Comparison of ENCODE assay signal across 9 mouse cellular contexts in the genomic region with DNA sequence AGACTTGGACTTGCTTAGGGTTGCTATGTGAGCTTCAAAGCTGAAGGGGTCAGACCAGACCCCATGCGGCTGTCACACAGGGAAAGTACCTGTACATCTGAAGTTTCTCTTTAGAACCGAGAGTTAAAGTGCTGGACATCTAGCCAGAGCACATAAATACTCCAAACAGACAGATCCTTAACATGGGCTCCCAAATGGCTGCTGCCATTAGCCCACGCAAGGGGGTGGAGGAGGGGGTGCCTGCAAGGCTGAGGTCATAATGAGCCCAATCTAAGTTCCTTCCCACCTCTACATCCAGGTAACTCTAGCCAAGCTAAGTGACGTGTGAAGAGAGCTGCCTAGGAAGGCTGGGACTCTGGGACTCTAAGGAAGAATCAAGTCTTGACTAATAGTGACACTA. TPM values are rescaled to one million over a fixed set of nuclear protein-coding genes. Genes with fewer than 3 reads are reported as not detected.
DNase-seq lines count a peak whose midpoint lies in the region; ATAC-seq and TF ChIP-seq lines count a peak whose summit lies in the region.
"Had no signal": no experiment of that assay in that cellular context is flagged by ENCODE, and none has a peak within 500 bp of the region (broad histone marks: within the 10 kb centered on the region; RNA-seq: fewer than 3 reads in every experiment).

A gene (plus strand): TSS at position 301 of the 400 bp plus-strand sequence.

- no peak for DNase-seq in gastrocnemius, adult 2 months
- no peak for DNase-seq in gastrocnemius, postnatal 36 days
- no peak for DNase-seq in spleen, adult 2 months (ENCODE audit: low read depth in 1 of 2, low spot score in 2 of 2)
- DNase-seq in spleen, postnatal 4 days (ENCODE audit: low spot score in 2 of 2), result no peak
- no peak for DNase-seq in T-cell, adult 2 months (ENCODE audit: low spot score)
- DNase-seq in adipocyte (ENCODE audit: low spot score), result no peak
- DNase-seq in c-Kit-positive CD71-positive TER-119-positive erythroid progenitor cells, embryonic 14.5 days (ENCODE audit: low spot score), result no peak

- no peaks in the 10 kb centered on the region for H3K9me3 ChIP-seq in liver, embryonic 12.5 days (replicated peaks)

- H3K4me1 ChIP-seq in spleen, adult 2 months (ENCODE audit: control insufficient read depth, insufficient read depth, insufficient read length), result peaks cover 14% of the 10 kb centered on the region; the same call in 1 of the 2 replicates
- H3K4me1 ChIP-seq in liver, embryonic 12.5 days, result peaks cover 28% of the 10 kb centered on the region

- peak within 1 kb of the TSS; percentile 74 for H3K4me3 ChIP-seq in gastrocnemius, adult 2 months
- peak within 1 kb of the TSS; percentile 40; the same call in 1 of the 2 replicates for H3K4me3 ChIP-seq in spleen, adult 2 months (ENCODE audit: extremely low read depth, insufficient read depth, insufficient read length)
- H3K4me3 ChIP-seq in liver, embryonic 12.5 days, result peak within 1 kb of the TSS; percentile 25
- H3K4me3 ChIP-seq: myocyte had no signal

- H3K36me3 ChIP-seq in spleen, adult 2 months (ENCODE audit: control insufficient read depth, insufficient read depth, low read length), result no peaks in the 10 kb centered on the region
- no peaks in the 10 kb centered on the region for H3K36me3 ChIP-seq in liver, embryonic 12.5 days

- no peak for TF ChIP-seq POLR2A in spleen, adult 2 months (IDR thresholded peaks at IDR 0.05; ENCODE audit: low read depth, low read length)

- peak within 1 kb of the TSS; percentile 78 for H3K27ac ChIP-seq in gastrocnemius, adult 2 months
- H3K27ac ChIP-seq in spleen, adult 2 months (ENCODE audit: insufficient read depth, low read length), result no peak within 1 kb of the TSS
- H3K27ac ChIP-seq in liver, embryonic 12.5 days, result no peak within 1 kb of the TSS

- H3K9ac ChIP-seq in liver, embryonic 12.5 days, result 0 out of 2 replicates have a peak within 1 kb of the TSS, but pooled peaks have one; percentile 13

- peak within 1 kb of the TSS; percentile 62 for H3K4me2 ChIP-seq in liver, embryonic 12.5 days

- intact Hi-C loops in gastrocnemius, adult 2 months (cut with DNase I), result loop anchor here (5.0 kb wide), 1 partner anchor 61 kb away; a partner anchor contains a TSS
- intact Hi-C loops in gastrocnemius, postnatal 36 days (cut with DNase I), result loop anchor here (5.0 kb wide), 1 partner anchor 51 kb away; a partner anchor contains a TSS

- no peak for ATAC-seq in liver, embryonic 12.5 days

- 85% methylated on average over 4 of the region's 4 CpGs for WGBS in spleen, adult 2 months
- 73% methylated on average over 4 of the region's 4 CpGs for WGBS in liver, embryonic 12.5 days (ENCODE audit: insufficient replicate concordance)

- H3K27me3 ChIP-seq in spleen, adult 2 months (ENCODE audit: control insufficient read depth, insufficient read depth, low read length), result no peaks in the 10 kb centered on the region
- H3K27me3 ChIP-seq in liver, embryonic 12.5 days (replicated peaks), result peaks cover 48% of the 10 kb centered on the region

- TF ChIP-seq CTCF in gastrocnemius, adult 2 months (IDR thresholded peaks at IDR 0.05), result no peak
- TF ChIP-seq CTCF in spleen, adult 2 months (IDR thresholded peaks at IDR 0.05; ENCODE audit: extremely low read depth, insufficient read depth, insufficient read length, insufficient replicate concordance), result no peak

RNA-seq across cellular contexts. Expression of the gene that starts here (rescaled TPM):
- not detected for total RNA-seq in gastrocnemius, adult 2 months (2021)
- not detected for total RNA-seq in gastrocnemius, postnatal 36 days (2021)
- polyA plus RNA-seq in spleen, adult 2 months (2012; rRNA removed), result 0.09 and 0.12 TPM in 2 replicates
- polyA plus RNA-seq in liver, embryonic 12.5 days (2016; fragmentation: Nextera tagmentation; extraction: Ambion mirVana), result 0.29 TPM in 1 of 2 replicates, not detected in the other
